Mouse (Mus musculus) cerebellum, postnatal 25 days (tissue): Measurements from ENCODE around the gene Zfp949.
"Not testable (repeated sequence)": the region's sequence is repeated elsewhere in the genome, so short reads cannot be mapped to it uniquely, and the experiment has no call there.

Source experiments
- DNase-seq, 2 experiments: peaks; one replicate each; pipeline ENCODE4 v3.0.0; 2021; ENCODE audit warnings: mixed read lengths in 2 of 2

The Zfp949 gene

GRCm38 (mm10) chr9:88545534-88545933, 2.3 kb upstream of the Zfp949 start:
- peak in 1 of 2 experiments; percentile 49 for DNase-seq

GRCm38 (mm10) chr9:88546166-88546565, 1.7 kb upstream of the Zfp949 start:
- DNase-seq: peak; percentile 52 to 77

GRCm38 (mm10) chr9:88546657-88547056, 1.2 kb upstream of the Zfp949 start:
- no peak for DNase-seq

GRCm38 (mm10) chr9:88547270-88547669, 550 bp upstream of the Zfp949 start:
- DNase-seq: peak; percentile 14 to 42

- no peak for DNase-seq
Measured at GRCm38 (mm10) chr9:88548614-88548945, 760 bp downstream of the Zfp949 start.

- no peak for DNase-seq
Measured at GRCm38 (mm10) chr9:88553071-88553470, 5.3 kb downstream of the Zfp949 start.

GRCm38 (mm10) chr9:88558146-88558545, 10.3 kb downstream of the Zfp949 start:
- peak; percentile 25 to 45 for DNase-seq

- DNase-seq: not testable (repeated sequence)
Measured at GRCm38 (mm10) chr9:88561476-88561875, 13.7 kb downstream of the Zfp949 start.

GRCm38 (mm10) chr9:88570471-88570870, 22.7 kb downstream of the Zfp949 start:
- DNase-seq: not testable (repeated sequence)

GRCm38 (mm10) chr9:88580591-88580990, 32.8 kb downstream of the Zfp949 start, which contains the start of gene Trim43a:
Gene Trim43a (plus strand): TSS chr9:88580891.
- DNase-seq: not testable (repeated sequence)

GRCm38 (mm10) chr9:88593708-88594107, 45.9 kb downstream of the Zfp949 start:
- not testable (repeated sequence) for DNase-seq

GRCm38 (mm10) chr9:88599206-88600162, 51.7 kb downstream of the Zfp949 start:
- DNase-seq: peak; percentile 99
